Mouse (Mus musculus): Measurements from ENCODE around the gene Zbed4.
"Not testable (repeated sequence)": the region's sequence is repeated elsewhere in the genome, so short reads cannot be mapped to it uniquely, and the experiment has no call there.

Zbed4 gene

GRCm38 (mm10) chr15:88813873-88814272 lies 62.4 kb downstream of the Zbed4 start:
- DNase-seq: not testable (repeated sequence)

- DNase-seq: no peak
Observed at GRCm38 (mm10) chr15:88814411-88815047, 63.1 kb downstream of the Zbed4 start.

GRCm38 (mm10) chr15:88815196-88815700 lies 63.8 kb downstream of the Zbed4 start:
- DNase-seq: no peak

GRCm38 (mm10) chr15:88819026-88819905 lies 67.8 kb downstream of the Zbed4 start, which contains the start of the genes Alg12 and Creld2:
Alg12 (minus strand) TSS chr15:88819318.
Creld2 (plus strand) TSS chr15:88819646.
- peak; percentile 100 for DNase-seq

- no peak for DNase-seq
Observed at GRCm38 (mm10) chr15:88819906-88820303, 68.4 kb downstream of the Zbed4 start.

- DNase-seq: no peak
Observed at GRCm38 (mm10) chr15:88821403-88821802, 69.9 kb downstream of the Zbed4 start.

GRCm38 (mm10) chr15:88822513-88822912 lies 71.1 kb downstream of the Zbed4 start:
- no peak for DNase-seq

GRCm38 (mm10) chr15:88823376-88823775 lies 71.9 kb downstream of the Zbed4 start:
- no peak for DNase-seq

- no peak for DNase-seq
Observed at GRCm38 (mm10) chr15:88827466-88827865, 76.0 kb downstream of the Zbed4 start.

GRCm38 (mm10) chr15:88827991-88828799 lies 76.7 kb downstream of the Zbed4 start:
- peak; percentile 85 for DNase-seq

GRCm38 (mm10) chr15:88828800-88829705 lies 77.6 kb downstream of the Zbed4 start:
- peak; percentile 96 for DNase-seq

GRCm38 (mm10) chr15:88829791-88830440 lies 78.5 kb downstream of the Zbed4 start:
- peak; percentile 59 for DNase-seq

- peak; percentile 24 for DNase-seq
Observed at GRCm38 (mm10) chr15:88830696-88831095, 79.2 kb downstream of the Zbed4 start.

GRCm38 (mm10) chr15:88831482-88831881 lies 80.0 kb downstream of the Zbed4 start:
- DNase-seq: peak; percentile 91

GRCm38 (mm10) chr15:88832536-88832935 lies 81.1 kb downstream of the Zbed4 start:
- DNase-seq: no peak
